Mouse (Mus musculus): ENCODE data around the gene Card14.

DNA sequence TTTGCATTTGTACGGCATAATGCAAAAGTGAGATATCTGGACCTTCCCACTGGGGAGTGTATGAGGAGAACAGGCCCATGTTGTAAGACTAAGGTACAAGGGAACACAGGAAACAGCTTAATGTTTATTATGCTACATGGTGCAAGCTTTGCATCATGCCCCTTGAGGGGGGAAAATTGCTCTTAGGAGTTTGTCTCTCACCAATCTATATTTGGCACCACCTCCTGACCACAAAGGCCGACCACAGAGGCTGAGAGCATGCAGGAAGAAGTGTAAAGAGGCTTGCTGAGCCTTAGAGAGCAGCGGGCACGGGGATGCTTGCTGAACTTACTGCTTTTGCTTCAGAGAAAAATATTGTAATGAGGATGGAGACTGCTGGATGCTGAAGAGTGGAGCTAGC lies 77.3 kb downstream of the Card14 start:
- no peak for TF ChIP-seq CTCF (IDR thresholded peaks at IDR 0.05; ENCODE audit: low read depth)
- no peak for TF ChIP-seq EP300 (optimal IDR thresholded peaks at IDR 0.05)
